Mouse (Mus musculus) brain, embryonic 14.5 days (tissue): Measurements from ENCODE around the gene Tnfsfm13. TPM values are rescaled to one million over a fixed set of nuclear protein-coding genes. Genes with fewer than 3 reads are reported as not detected.

Experiments used
- DNase-seq: peaks from one replicate; pipeline ENCODE4 v3.0.0-alpha.2; 2011; ENCODE audit warnings: low read depth
- CTCF ChIP-seq: fragments of 200-500 bp; IDR thresholded peaks from 2 replicates; pipeline ENCODE4 v1.5.1; 2012; ENCODE audit warnings: inconsistent platforms, mild to moderate bottlenecking, moderate library complexity, borderline replicate concordance; ENCODE audit not compliant: insufficient read depth, insufficient read length; ENCODE audit errors: extremely low read depth
- POLR2A ChIP-seq: fragments of 200-500 bp; IDR thresholded peaks from 2 replicates; pipeline ENCODE4 v1.6.1; 2012; ENCODE audit warnings: mild to moderate bottlenecking, inconsistent platforms, borderline replicate concordance; ENCODE audit not compliant: poor library complexity, insufficient read depth, insufficient read length, severe bottlenecking; ENCODE audit errors: extremely low read depth
- polyA plus RNA-seq: library from polyadenylated mRNA; depleted of rRNA; stranded (reverse); fragments of >200 nt; gene quantifications from 2 replicates; pipeline ENCODE4 v1.2.3, GENCODE M21; 2012; rRNA removed

Gene Tnfsfm13
- polyA plus RNA-seq, 1 experiment = 1.2 TPM

GRCm38 (mm10) chr11:69657462-69657881 lies 38.4 kb downstream of the Tnfsfm13 start:
- TF ChIP-seq POLR2A (no peak), CTCF (no peak)
- no peak for DNase-seq

GRCm38 (mm10) chr11:69656617-69657461 lies 39.1 kb downstream of the Tnfsfm13 start:
- TF ChIP-seq POLR2A (no peak), CTCF (peak; percentile 80)
- DNase-seq = peak; percentile 77

GRCm38 (mm10) chr11:69656065-69656455 lies 39.8 kb downstream of the Tnfsfm13 start:
- TF ChIP-seq CTCF = no peak
- TF ChIP-seq POLR2A = no peak
- DNase-seq = no peak

GRCm38 (mm10) chr11:69655264-69656064 lies 40.4 kb downstream of the Tnfsfm13 start, which contains the start of gene Sox15:
Sox15 (plus strand) TSS chr11:69655314.
- DNase-seq = peak; percentile 86
- TF ChIP-seq CTCF = peak; percentile 86
- no peak for TF ChIP-seq POLR2A

- DNase-seq = no peak
- TF ChIP-seq POLR2A (no peak), CTCF (no peak)
These were observed 41.1 kb downstream of the Tnfsfm13 start for GRCm38 (mm10) chr11:69654760-69655159.

- DNase-seq = peak; percentile 18
- TF ChIP-seq POLR2A (no peak), CTCF (no peak)
These were observed 42.5 kb downstream of the Tnfsfm13 start for GRCm38 (mm10) chr11:69653399-69653798.

GRCm38 (mm10) chr11:69645860-69646259 lies 50.0 kb downstream of the Tnfsfm13 start:
- DNase-seq = no peak
- TF ChIP-seq POLR2A = no peak
- no peak for TF ChIP-seq CTCF

GRCm38 (mm10) chr11:69635471-69635870 lies 60.4 kb downstream of the Tnfsfm13 start:
- TF ChIP-seq CTCF = no peak
- no peak for TF ChIP-seq POLR2A
- no peak for DNase-seq

GRCm38 (mm10) chr11:69633128-69633866 lies 62.6 kb downstream of the Tnfsfm13 start:
- no peak for DNase-seq
- TF ChIP-seq POLR2A = no peak
- no peak for TF ChIP-seq CTCF

Other genes starting within 250 kb of the Tnfsfm13 start
- 4.7 and 5.2 TPM in 2 replicates for gene Dnah2, start 147.0 kb downstream of the Tnfsfm13 start, polyA plus RNA-seq
- 187 and 206 TPM in 2 replicates for gene Efnb3, start 135.9 kb downstream of the Tnfsfm13 start, polyA plus RNA-seq
- 20.9 and 27.0 TPM in 2 replicates for gene Wrap53, start 115.8 kb downstream of the Tnfsfm13 start, polyA plus RNA-seq
- gene Trp53, start 115.7 kb downstream of the Tnfsfm13 start, polyA plus RNA-seq = 93.6 and 131 TPM in 2 replicates
- 44.3 and 74.7 TPM in 2 replicates for gene Atp1b2, start 90.2 kb downstream of the Tnfsfm13 start, polyA plus RNA-seq
- gene Shbg, start 78.2 kb downstream of the Tnfsfm13 start, polyA plus RNA-seq = 0.08 TPM in 1 of 2 replicates, not detected in the other
- 13.7 and 17.8 TPM in 2 replicates for gene Sat2, start 74.1 kb downstream of the Tnfsfm13 start, polyA plus RNA-seq
- gene Fxr2, start 63.1 kb downstream of the Tnfsfm13 start, polyA plus RNA-seq = 129 and 151 TPM in 2 replicates
- 0.42 TPM in 1 of 2 replicates, not detected in the other for gene Sox15, start 40.8 kb downstream of the Tnfsfm13 start, polyA plus RNA-seq
- gene Mpdu1, start 33.5 kb downstream of the Tnfsfm13 start, polyA plus RNA-seq = 133 and 185 TPM in 2 replicates
- gene Cd68, start 29.9 kb downstream of the Tnfsfm13 start, polyA plus RNA-seq = 7.8 and 10.8 TPM in 2 replicates
- gene Eif4a1, start 23.7 kb downstream of the Tnfsfm13 start, polyA plus RNA-seq = 894 and 1,040 TPM in 2 replicates
- gene Senp3, start 14.0 kb downstream of the Tnfsfm13 start, polyA plus RNA-seq = 139 and 167 TPM in 2 replicates
- 0.55 and 0.71 TPM in 2 replicates for gene Tnfsf13, start 10.3 kb downstream of the Tnfsfm13 start, polyA plus RNA-seq
- gene Tnfsf12, start 249 bp downstream of the Tnfsfm13 start, polyA plus RNA-seq = 5.3 and 6.0 TPM in 2 replicates
- 35.8 and 71.0 TPM in 2 replicates for gene Polr2a, start 62.5 kb upstream of the Tnfsfm13 start, polyA plus RNA-seq
- 0.68 and 1.1 TPM in 2 replicates for gene Slc35g3, start 65.9 kb upstream of the Tnfsfm13 start, polyA plus RNA-seq
- 10.0 and 12.1 TPM in 2 replicates for gene Zbtb4, start 69.8 kb upstream of the Tnfsfm13 start, polyA plus RNA-seq
- gene Chrnb1, start 99.8 kb upstream of the Tnfsfm13 start, polyA plus RNA-seq = 3.0 and 4.2 TPM in 2 replicates
- 20.4 and 20.9 TPM in 2 replicates for gene Fgf11, start 105.8 kb upstream of the Tnfsfm13 start, polyA plus RNA-seq
- 0.30 and 0.36 TPM in 2 replicates for gene Tmem102, start 109.5 kb upstream of the Tnfsfm13 start, polyA plus RNA-seq
- not detected in 2 replicates for gene Gm39566, start 119.2 kb upstream of the Tnfsfm13 start, polyA plus RNA-seq
- gene Spem2, start 122.4 kb upstream of the Tnfsfm13 start, polyA plus RNA-seq = not detected in 2 replicates
- gene Spem1, start 126.1 kb upstream of the Tnfsfm13 start, polyA plus RNA-seq = 1.3 and 1.4 TPM in 2 replicates
- 123 and 183 TPM in 2 replicates for gene Nlgn2, start 141.7 kb upstream of the Tnfsfm13 start, polyA plus RNA-seq
- gene Tmem256, start 142.4 kb upstream of the Tnfsfm13 start, polyA plus RNA-seq = 167 and 271 TPM in 2 replicates
- gene Plscr3, start 150.3 kb upstream of the Tnfsfm13 start, polyA plus RNA-seq = 86.3 and 105 TPM in 2 replicates
- 0.18 and 0.29 TPM in 2 replicates for gene Tnk1, start 162.6 kb upstream of the Tnfsfm13 start, polyA plus RNA-seq
- gene Tmem95, start 181.9 kb upstream of the Tnfsfm13 start, polyA plus RNA-seq = not detected in 2 replicates
- gene Kctd11, start 185.3 kb upstream of the Tnfsfm13 start, polyA plus RNA-seq = 1.6 and 1.9 TPM in 2 replicates
- 0.59 and 0.82 TPM in 2 replicates for gene Acap1, start 199.4 kb upstream of the Tnfsfm13 start, polyA plus RNA-seq
- 8.5 and 9.5 TPM in 2 replicates for gene 2810408A11Rik, start 204.9 kb upstream of the Tnfsfm13 start, polyA plus RNA-seq
- gene Neurl4, start 205.0 kb upstream of the Tnfsfm13 start, polyA plus RNA-seq = 118 and 129 TPM in 2 replicates
- gene Gps2, start 217.8 kb upstream of the Tnfsfm13 start, polyA plus RNA-seq = 80.8 and 109 TPM in 2 replicates
- 727 and 821 TPM in 2 replicates for gene Eif5a, start 225.9 kb upstream of the Tnfsfm13 start, polyA plus RNA-seq
- 45.0 and 67.9 TPM in 2 replicates for gene Ybx2, start 239.7 kb upstream of the Tnfsfm13 start, polyA plus RNA-seq